Mouse (Mus musculus): Measurements from ENCODE around the gene Prrx2.

Gene Prrx2

GRCm38 (mm10) chr2:30823385-30824153, 11.2 kb upstream of the Prrx2 start:
- peak; percentile 90 for DNase-seq (ENCODE audit: low spot score)

GRCm38 (mm10) chr2:30826825-30827748, 7.7 kb upstream of the Prrx2 start:
- peak; percentile 79 for DNase-seq (ENCODE audit: low spot score)

GRCm38 (mm10) chr2:30827749-30828475, 6.9 kb upstream of the Prrx2 start:
- DNase-seq (ENCODE audit: low spot score): peak; percentile 89

- no peak for DNase-seq (ENCODE audit: low spot score)
Measured at GRCm38 (mm10) chr2:30829315-30829714, 5.5 kb upstream of the Prrx2 start.

GRCm38 (mm10) chr2:30830283-30830795, 4.4 kb upstream of the Prrx2 start, which contains the start of gene Asb6:
Gene Asb6 (minus strand): TSS chr2:30830333.
- no peak for DNase-seq (ENCODE audit: low spot score)

- DNase-seq (ENCODE audit: low spot score): peak; percentile 46
Measured at GRCm38 (mm10) chr2:30833644-30834043, 1.1 kb upstream of the Prrx2 start.

GRCm38 (mm10) chr2:30836238-30836990, 1.6 kb downstream of the Prrx2 start:
- no peak for DNase-seq (ENCODE audit: low spot score)

- DNase-seq (ENCODE audit: low spot score): no peak
Measured at GRCm38 (mm10) chr2:30842615-30843014, 7.8 kb downstream of the Prrx2 start.

- DNase-seq (ENCODE audit: low spot score): no peak
Measured at GRCm38 (mm10) chr2:30845152-30846070, 10.6 kb downstream of the Prrx2 start.

GRCm38 (mm10) chr2:30846236-30846635, 11.5 kb downstream of the Prrx2 start:
- DNase-seq (ENCODE audit: low spot score): no peak

GRCm38 (mm10) chr2:30846723-30847122, 12.0 kb downstream of the Prrx2 start:
- no peak for DNase-seq (ENCODE audit: low spot score)

GRCm38 (mm10) chr2:30848184-30848583, 13.4 kb downstream of the Prrx2 start:
- no peak for DNase-seq (ENCODE audit: low spot score)

GRCm38 (mm10) chr2:30850581-30850980, 15.8 kb downstream of the Prrx2 start:
- no peak for DNase-seq (ENCODE audit: low spot score)

- DNase-seq (ENCODE audit: low spot score): no peak
Measured at GRCm38 (mm10) chr2:30852771-30853313, 18.1 kb downstream of the Prrx2 start.

- DNase-seq (ENCODE audit: low spot score): no peak
Measured at GRCm38 (mm10) chr2:30857076-30857475, 22.3 kb downstream of the Prrx2 start.

GRCm38 (mm10) chr2:30859782-30860181, 25.0 kb downstream of the Prrx2 start:
- DNase-seq (ENCODE audit: low spot score): no peak

- DNase-seq (ENCODE audit: low spot score): no peak
Measured at GRCm38 (mm10) chr2:30862081-30862480, 27.3 kb downstream of the Prrx2 start.

GRCm38 (mm10) chr2:30863574-30863973, 28.8 kb downstream of the Prrx2 start:
- DNase-seq (ENCODE audit: low spot score): no peak

- DNase-seq (ENCODE audit: low spot score): no peak
Measured at GRCm38 (mm10) chr2:30864968-30865381, 30.2 kb downstream of the Prrx2 start.

- DNase-seq (ENCODE audit: low spot score): no peak
Measured at GRCm38 (mm10) chr2:30865426-30865825, 30.7 kb downstream of the Prrx2 start.

Data from MN1 (cell line).